Mouse (Mus musculus) v-Abl transformed pro-B cells (cell line): ENCODE measurements at regions not wholly inside any gene's neighbourhood (a gene's known extent, or its start where the extent isn't known, plus 50 kb on each side); places are given as distances from the start of the nearest gene placed in this dataset.

Source experiments
- in situ Hi-C, 2 experiments: fragments of 400-800 bp; cut with MboI; formaldehyde crosslinking; loops; one replicate each; pipeline ENCODE4 v1.15.1; 2025; ENCODE audit not compliant: unreplicated experiment in 2 of 2

- in situ Hi-C loops: no loop called here
Measured at GRCm38 (mm10) chr3:35299036-35299435, 454.9 kb upstream of the Atp11b start.

GRCm38 (mm10) chr3:35306013-35306412, 447.9 kb upstream of the Atp11b start:
- in situ Hi-C loops: no loop called here

DNA sequence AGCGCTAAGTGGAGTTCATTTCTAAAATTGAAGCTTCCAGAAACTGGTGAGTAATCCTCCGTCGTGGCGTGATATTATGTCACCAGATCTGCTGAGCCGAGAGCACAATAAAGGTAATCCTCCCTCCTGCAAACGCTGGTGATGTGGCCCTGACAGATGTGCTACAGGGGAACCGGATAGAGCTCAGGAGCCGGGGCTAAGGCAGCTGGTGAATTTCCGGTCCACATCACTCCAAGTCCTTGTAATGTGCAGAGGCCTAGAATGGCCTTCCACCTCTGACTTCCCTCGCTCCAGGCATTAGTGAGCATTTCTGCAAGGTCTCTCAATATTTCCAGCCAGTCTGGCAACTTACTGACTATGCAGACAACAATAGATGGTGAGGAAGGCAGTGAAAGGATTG, 439.7 kb upstream of the Atp11b start:
- in situ Hi-C loops: no loop called here

GRCm38 (mm10) chr3:35315162-35315561, 438.7 kb upstream of the Atp11b start:
- in situ Hi-C loops: no loop called here

- in situ Hi-C loops: no loop called here
Measured at GRCm38 (mm10) chr3:35318348-35318747, 435.6 kb upstream of the Atp11b start.

DNA sequence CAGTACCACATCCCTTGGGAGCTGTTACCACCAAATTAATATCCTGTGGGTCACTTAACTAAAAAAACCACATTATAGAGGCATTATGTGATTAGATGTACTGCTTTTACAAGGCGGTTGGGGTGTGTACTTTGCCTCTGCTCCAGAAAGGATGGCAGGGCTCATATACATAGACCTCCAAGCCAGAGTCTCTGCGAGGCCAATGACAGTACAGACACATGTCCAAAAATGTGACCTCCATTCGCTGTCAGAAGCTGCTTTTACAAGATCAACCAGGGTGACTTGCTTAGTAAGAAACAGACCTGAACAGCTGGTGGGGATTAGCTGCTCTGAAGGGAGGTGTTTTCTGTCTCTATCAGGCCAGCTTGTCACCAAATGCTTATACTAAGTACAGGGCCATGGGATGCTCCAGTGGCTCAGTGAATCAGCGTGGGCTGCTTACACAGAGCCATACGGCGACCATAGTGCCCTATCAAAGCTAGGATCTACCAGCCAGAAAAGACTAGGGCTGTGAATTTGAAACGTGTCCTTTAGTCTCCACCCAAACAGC, 433.0 kb upstream of the Atp11b start:
- in situ Hi-C loops: no loop called here

DNA sequence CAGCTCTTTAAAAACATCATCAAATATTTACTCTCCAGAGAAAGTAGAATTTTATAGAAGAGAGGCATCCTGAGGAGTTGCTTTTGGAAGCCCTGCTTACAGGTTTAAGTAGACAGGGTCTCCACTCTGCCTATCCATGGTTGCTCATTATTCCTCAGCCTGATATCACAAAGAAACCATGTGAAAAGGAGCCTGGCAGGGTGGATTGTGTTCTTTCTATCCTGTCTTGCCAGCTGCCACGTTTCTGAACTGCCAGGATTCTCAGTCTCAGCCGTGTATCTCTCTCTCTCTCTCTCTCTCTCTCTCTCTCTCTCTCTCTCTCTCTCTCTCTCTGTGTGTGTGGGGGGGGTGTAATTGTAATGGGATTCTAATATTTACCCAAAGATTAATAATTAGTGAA, 431.9 kb upstream of the Atp11b start:
- in situ Hi-C loops: no loop called here

DNA sequence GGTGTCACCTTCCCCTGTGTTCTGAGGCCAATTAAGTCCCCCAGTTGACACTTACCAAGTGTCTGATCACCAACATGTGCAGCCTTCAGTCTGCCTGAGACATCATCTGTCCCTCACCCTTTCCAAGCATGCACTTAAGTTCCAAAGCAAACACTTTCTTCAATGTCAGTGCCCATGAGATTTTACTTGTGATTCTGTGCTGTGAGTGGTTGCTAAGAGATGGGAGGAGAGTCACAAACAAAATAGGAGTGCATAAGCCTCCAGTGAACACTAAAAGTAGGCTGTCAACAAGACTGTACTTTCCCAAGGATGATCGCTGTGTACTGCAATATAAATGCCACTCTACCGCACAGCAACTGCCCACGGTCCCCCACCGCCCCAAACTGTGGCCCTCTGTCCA, 431.0 kb upstream of the Atp11b start:
- in situ Hi-C loops: no loop called here

GRCm38 (mm10) chr3:35323450-35324077, 430.3 kb upstream of the Atp11b start:
- in situ Hi-C loops: no loop called here

DNA sequence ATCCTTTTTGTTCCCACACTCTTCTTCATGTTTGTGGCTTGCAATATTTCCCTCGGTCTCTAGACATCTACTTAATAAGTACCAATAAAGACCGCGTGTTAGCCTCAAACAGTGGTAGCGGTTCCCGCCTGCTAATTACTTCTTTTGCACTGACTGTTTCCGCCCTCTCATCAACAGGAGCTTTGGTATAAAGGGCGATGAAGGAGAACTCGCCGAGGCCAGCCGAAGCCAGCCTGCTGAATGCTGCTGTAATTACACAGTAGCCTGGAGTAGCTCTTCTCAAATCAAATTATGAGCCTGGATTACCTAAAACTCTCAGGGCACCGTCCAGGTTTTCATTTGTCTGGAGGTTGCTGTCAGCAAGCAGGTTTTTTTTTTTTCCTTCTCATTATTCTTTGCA, 429.7 kb upstream of the Atp11b start:
- in situ Hi-C loops: no loop called here

GRCm38 (mm10) chr3:35332534-35333272, 421.2 kb upstream of the Atp11b start:
- in situ Hi-C loops: no loop called here

DNA sequence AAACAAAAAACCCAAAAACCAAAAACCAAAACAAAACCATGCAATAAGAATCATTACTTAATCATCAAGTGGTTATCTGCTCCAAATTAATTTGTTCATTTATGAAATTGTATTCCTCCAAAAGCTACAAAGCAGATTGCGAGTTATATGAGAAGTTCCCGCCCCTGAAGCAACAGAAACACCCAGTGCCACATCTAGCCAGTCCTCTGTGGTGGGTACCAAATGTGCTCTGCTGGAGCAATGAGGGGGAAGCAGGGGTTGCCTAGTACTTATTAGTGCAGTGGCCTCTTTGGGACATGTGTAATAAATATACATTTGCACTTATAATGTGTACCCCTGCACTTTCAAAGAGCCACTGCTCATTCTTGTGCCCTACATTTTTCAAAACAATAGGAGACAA, 419.9 kb upstream of the Atp11b start:
- in situ Hi-C loops: no loop called here

DNA sequence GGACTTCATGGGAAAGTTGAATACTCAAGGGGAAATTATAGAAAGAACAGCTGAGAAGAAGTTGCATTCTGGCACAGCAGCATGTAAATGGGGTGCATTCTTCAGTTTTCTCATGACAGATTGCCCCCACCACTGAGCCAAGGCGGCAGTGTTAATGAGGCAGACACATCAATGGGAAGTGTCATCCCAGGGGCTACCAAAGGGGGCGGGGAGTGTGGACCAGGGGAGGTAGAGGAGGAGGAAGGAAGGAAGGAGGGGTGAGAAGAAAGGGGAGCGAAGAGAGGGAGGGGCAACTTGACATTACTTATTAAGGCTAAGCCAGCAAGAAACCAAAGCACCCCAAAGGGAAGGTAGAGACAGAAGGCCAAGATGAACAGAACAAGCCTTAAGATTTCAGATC, 419.4 kb upstream of the Atp11b start:
- in situ Hi-C loops: no loop called here

DNA sequence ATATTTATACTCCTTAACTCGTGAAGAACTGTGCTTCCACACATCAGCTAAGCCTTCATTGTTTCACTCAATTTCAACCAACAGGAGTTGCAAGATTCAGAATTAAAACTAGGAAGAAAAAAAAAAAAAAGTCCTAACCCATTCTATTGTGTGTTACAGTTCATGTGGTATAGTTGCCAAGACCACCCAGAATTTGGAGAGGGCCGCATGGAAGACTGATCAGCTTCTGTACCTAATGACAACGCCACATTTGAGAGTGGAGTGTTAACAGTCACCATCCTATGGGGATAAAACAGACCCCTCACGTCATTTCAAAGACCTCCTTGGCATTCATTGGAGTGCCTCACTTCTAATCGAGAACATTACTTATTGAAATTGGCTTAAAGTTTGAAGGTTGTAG, 418.1 kb upstream of the Atp11b start:
- in situ Hi-C loops: no loop called here

DNA sequence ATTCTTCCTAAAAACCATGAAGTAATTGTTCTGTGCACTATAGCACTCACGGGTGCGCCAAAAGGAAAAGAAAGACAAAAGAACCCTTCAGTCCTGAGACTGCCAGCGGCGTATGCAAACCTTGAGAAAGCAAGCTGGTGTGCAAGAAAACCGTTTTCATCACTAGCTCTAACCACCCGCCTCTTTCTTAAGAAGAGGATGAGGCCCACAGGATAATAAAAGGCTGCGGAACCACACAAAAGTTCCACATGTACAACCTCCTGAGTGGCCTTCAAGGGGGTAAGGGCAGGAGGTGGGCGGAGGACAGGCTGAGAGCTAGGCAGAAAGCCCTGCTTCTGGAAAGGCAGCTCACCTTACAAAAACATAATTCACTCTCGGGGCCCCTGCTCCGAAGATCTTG, 413.4 kb upstream of the Atp11b start:
- in situ Hi-C loops: no loop called here

DNA sequence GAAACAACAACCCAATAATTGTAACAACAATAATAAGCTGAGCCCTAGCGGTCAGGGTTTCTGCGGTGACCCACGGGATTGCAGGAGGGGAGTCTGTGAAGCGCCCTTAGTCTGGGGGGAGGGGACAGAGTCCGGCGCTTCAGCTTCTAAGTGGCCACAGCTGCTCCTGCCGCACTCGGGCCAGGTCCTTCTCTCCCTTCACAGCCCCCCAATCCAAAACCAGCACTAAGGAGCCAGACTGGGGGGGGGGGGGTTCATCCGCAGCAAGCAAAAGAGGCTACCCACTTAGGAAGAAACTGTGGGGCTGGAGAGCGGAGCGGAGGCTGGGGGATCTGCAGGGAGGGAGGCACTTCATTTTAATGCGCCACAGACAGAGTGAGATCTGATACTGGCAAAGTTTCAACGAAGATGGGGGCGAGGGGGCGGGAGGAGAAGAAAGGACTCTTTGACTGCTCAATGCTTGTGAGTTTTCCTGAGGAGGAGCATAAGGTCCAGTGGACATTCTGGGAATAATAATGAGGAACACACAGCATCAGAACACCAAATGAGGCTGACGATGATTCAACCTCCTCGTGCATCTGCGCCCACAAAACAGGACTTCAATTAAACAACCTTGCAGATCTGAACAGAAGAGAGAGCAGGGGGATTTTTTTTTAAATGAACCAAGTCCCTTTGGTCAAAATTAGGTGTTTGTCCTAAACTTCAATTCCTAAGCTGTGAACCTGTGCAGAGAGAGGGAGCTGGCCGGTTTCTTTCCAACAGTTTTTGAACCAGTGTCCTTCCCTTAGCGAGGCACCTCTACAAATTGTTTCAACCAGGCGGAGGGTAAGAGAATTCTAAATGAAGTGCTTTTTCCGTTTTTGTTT, 412.7 kb upstream of the Atp11b start:
- in situ Hi-C loops: no loop called here

DNA sequence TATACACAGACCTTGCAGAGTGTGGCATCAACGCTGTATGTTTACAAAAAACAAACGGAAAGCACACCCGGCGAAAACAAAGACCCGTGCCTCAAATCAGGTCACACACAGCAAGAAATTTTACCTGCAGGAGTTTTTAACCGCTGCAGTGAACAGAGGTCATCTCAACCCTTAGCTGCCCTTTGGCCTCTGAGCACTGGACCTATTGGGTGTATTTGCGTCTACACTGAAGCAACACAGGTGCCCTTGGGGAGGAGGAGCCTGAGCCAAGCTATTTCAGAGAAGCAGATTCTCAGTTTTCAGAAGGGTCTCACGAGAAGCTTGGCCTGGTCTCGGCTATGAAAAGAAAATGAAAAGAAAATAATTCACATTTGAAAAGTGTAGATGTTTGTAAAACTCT, 412.1 kb upstream of the Atp11b start:
- in situ Hi-C loops: no loop called here

DNA sequence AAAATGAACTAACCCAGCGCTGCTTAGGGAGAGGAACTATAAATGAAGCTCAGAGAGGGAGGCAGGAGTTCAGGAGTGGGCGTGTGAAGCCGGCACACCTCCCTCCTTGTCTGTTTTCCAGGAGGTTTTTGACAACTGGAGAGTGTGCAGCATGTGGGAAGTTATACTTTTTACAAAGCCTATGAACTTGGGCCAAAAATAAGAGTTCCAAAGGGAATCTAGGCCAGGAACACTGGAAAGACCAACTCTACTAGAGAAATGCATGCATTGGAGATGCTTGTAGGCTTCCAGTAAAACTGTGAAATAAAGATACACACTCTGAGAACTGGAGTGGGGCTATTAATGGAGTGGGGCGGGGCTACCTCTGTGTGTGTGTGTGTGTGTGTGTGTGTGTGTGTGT, 411.3 kb upstream of the Atp11b start:
- in situ Hi-C loops: no loop called here

DNA sequence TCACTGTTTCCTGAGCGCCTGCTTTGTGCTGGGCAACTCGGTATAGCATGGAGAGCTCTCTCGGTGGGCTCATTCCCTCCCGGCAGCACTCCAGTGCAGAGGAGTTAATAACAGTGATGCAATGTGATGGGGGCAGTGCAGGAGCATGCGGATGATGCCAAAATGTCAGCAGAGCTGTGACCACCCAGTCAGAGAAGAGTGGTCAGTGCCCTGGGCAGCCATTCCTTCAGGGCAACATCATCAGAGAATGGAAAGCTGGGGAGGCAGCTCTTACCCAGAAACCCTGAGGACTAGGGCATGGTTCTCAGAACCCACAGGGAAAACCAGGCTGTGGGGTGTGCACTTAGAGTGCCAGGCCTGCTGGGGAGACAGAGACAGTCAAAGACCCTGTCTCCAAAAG, 410.0 kb upstream of the Atp11b start:
- in situ Hi-C loops: no loop called here

DNA sequence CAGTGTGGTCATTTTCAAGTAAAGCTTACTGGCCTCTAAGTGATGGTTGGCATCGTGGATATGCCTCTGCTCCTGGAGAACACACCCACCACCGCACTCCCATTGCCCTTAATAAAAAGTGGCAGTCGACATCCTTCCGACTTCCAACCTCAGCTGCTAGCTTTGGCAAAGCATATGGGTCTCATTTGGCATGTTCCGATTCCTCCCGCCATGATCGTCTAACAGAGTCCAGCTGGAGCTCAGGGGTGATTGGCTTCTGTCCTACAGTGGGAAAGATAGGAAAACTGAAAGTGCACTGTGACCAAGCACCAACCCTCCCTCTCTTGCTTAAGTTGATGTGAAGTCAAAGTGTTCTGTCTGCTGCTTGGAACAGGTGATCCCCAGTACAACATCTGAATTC, 404.8 kb upstream of the Atp11b start:
- in situ Hi-C loops: no loop called here

- in situ Hi-C loops: no loop called here
Measured at GRCm38 (mm10) chr3:35353442-35353841, 400.5 kb upstream of the Atp11b start.
